In genomic region chr1:82068571-82068970, GRCm38 (mm10) we compare ENCODE assay signal across 10 mouse cellular contexts.
"Had no signal": no experiment of that assay in that cellular context is flagged by ENCODE, and none has a peak within 500 bp of the region (broad histone marks: within the 10 kb centered on the region; RNA-seq: fewer than 3 reads in every experiment).

No protein-coding gene starts in this region.

- DNase-seq: lung, adult 18-20 months; lung, embryonic 14.5 days; lung, postnatal 10 days; lung, postnatal 4 days; right cerebral cortex, postnatal 14 days; thymus, adult 2 months; thymus, postnatal 25 days; thymus, postnatal 4 days had no signal

- ATAC-seq: midbrain, embryonic 13.5 days; midbrain, embryonic 15.5 days had no signal
